ENCODE assay signal across 7 mouse cellular contexts in genomic region chr15:79691023-79691508, GRCm38 (mm10). TPM values are rescaled to one million over a fixed set of nuclear protein-coding genes. Genes with fewer than 3 reads are reported as not detected.
A peak's percentile ranks its signal among the peaks of the same experiment; 100 is the strongest.
DNase-seq lines count a peak whose midpoint lies in the region; ATAC-seq lines count a peak whose summit lies in the region.

No protein-coding gene starts in this region.

- H3K9me3 ChIP-seq in limb, embryonic 11.5 days (ENCODE audit: control insufficient read depth, low read length) = no peaks in the 10 kb centered on the region
- H3K9me3 ChIP-seq in midbrain, embryonic 15.5 days = no peaks in the 10 kb centered on the region

- H3K27me3 ChIP-seq in limb, embryonic 11.5 days (ENCODE audit: control insufficient read depth, insufficient read depth, low read length) = no peaks in the 10 kb centered on the region
- no peaks in the 10 kb centered on the region for H3K27me3 ChIP-seq in midbrain, embryonic 15.5 days (replicated peaks)

- peak; percentile 45 for DNase-seq in ovary, postnatal 14 days (ENCODE audit: low spot score)
- no peak for DNase-seq in ovary, adult 18-20 months (ENCODE audit: low spot score)
- peak; percentile 81 for DNase-seq in cerebellum, adult 9-11 months
- peak; percentile 53 for DNase-seq in gastrocnemius, postnatal 25 days
- DNase-seq in limb, embryonic 11.5 days (ENCODE audit: low spot score) = no peak

- ATAC-seq in limb, embryonic 11.5 days (ENCODE audit: insufficient number of reproducible peaks, low FRiP score, low TSS enrichment, low read depth) = peak; percentile 12
- ATAC-seq in midbrain, embryonic 15.5 days (replicated peaks) = peak; percentile 40
- ATAC-seq in megakaryocyte-erythroid progenitor cell, adult 5-6 weeks (replicated peaks; ENCODE audit: low FRiP score, low TSS enrichment, poor library complexity, severe bottlenecking) = no peak

- H3K9ac ChIP-seq in limb, embryonic 11.5 days (ENCODE audit: low read length) = peak overlapping the region; percentile 89
- H3K9ac ChIP-seq in midbrain, embryonic 15.5 days = peak overlapping the region; percentile 77

- peaks cover 15% of the 10 kb centered on the region for H3K4me1 ChIP-seq in limb, embryonic 11.5 days (ENCODE audit: control insufficient read depth, insufficient read depth, low read length)
- peaks cover 39% of the 10 kb centered on the region for H3K4me1 ChIP-seq in midbrain, embryonic 15.5 days

- H3K4me3 ChIP-seq in limb, embryonic 11.5 days (ENCODE audit: low read depth, low read length) = peak overlapping the region; percentile 79
- peak overlapping the region; percentile 86 for H3K4me3 ChIP-seq in midbrain, embryonic 15.5 days

- peak overlapping the region; percentile 51; the same call in 1 of the 2 replicates for H3K27ac ChIP-seq in limb, embryonic 11.5 days (replicated peaks; ENCODE audit: low read depth, low read length)
- H3K27ac ChIP-seq in midbrain, embryonic 15.5 days = peak overlapping the region; percentile 88

- peak overlapping the region; percentile 95 for H3K4me2 ChIP-seq in limb, embryonic 11.5 days (ENCODE audit: low read depth, severe bottlenecking)
- peak overlapping the region; percentile 93 for H3K4me2 ChIP-seq in midbrain, embryonic 15.5 days

- no peaks in the 10 kb centered on the region for H3K36me3 ChIP-seq in limb, embryonic 11.5 days (ENCODE audit: control insufficient read depth, insufficient read depth, low read length)
- H3K36me3 ChIP-seq in midbrain, embryonic 15.5 days (replicated peaks) = no peaks in the 10 kb centered on the region; the same call in 1 of the 2 replicates

- WGBS in limb, embryonic 11.5 days = under 1% methylated on average over 53 of the region's 53 CpGs
- WGBS in midbrain, embryonic 15.5 days = under 1% methylated on average over 52 of the region's 53 CpGs

RNA-seq across cellular contexts. Expression of gene Gtpbp1, which starts 0.4 kb away (rescaled TPM):
- 10 to 100 TPM; 20.4 to 21.7 TPM for total RNA-seq in gastrocnemius, postnatal 25 days (2021)
- polyA plus RNA-seq in limb, embryonic 11.5 days (2014; fragmentation: Nextera tagmentation; extraction: Ambion mirVana) = 38.7 and 39.1 TPM in 2 replicates
- polyA plus RNA-seq in midbrain, embryonic 15.5 days (2015; fragmentation: Nextera tagmentation; extraction: Ambion mirVana) = 53.7 and 57.4 TPM in 2 replicates
- 73.3 and 79.3 TPM in 2 replicates for total RNA-seq in megakaryocyte-erythroid progenitor cell, adult 5-6 weeks (2014; fragmentation: Nextera tagmentation)
- 99.5 and 126 TPM in 2 replicates for total RNA-seq in megakaryocyte-erythroid progenitor cell, adult 5-6 weeks (2017)

RNA-seq across cellular contexts. Expression of gene Josd1, which starts 3.3 kb away (rescaled TPM):
- 10 to 100 TPM; 12.1 to 16.0 TPM for total RNA-seq in gastrocnemius, postnatal 25 days (2021)
- polyA plus RNA-seq in limb, embryonic 11.5 days (2014; fragmentation: Nextera tagmentation; extraction: Ambion mirVana) = 17.3 and 19.5 TPM in 2 replicates
- polyA plus RNA-seq in midbrain, embryonic 15.5 days (2015; fragmentation: Nextera tagmentation; extraction: Ambion mirVana) = 22.8 and 24.0 TPM in 2 replicates
- total RNA-seq in megakaryocyte-erythroid progenitor cell, adult 5-6 weeks (2014; fragmentation: Nextera tagmentation) = 43.6 and 59.8 TPM in 2 replicates
- 43.8 and 49.8 TPM in 2 replicates for total RNA-seq in megakaryocyte-erythroid progenitor cell, adult 5-6 weeks (2017)

RNA-seq across cellular contexts. Expression of gene Tomm22, which starts 20.4 kb away (rescaled TPM):
- total RNA-seq in gastrocnemius, postnatal 25 days (2021) = 10 to 100 TPM; 67.1 to 72.6 TPM
- 271 and 277 TPM in 2 replicates for polyA plus RNA-seq in limb, embryonic 11.5 days (2014; fragmentation: Nextera tagmentation; extraction: Ambion mirVana)
- polyA plus RNA-seq in midbrain, embryonic 15.5 days (2015; fragmentation: Nextera tagmentation; extraction: Ambion mirVana) = 222 and 226 TPM in 2 replicates
- total RNA-seq in megakaryocyte-erythroid progenitor cell, adult 5-6 weeks (2014; fragmentation: Nextera tagmentation) = 195 and 205 TPM in 2 replicates
- total RNA-seq in megakaryocyte-erythroid progenitor cell, adult 5-6 weeks (2017) = 85.4 and 108 TPM in 2 replicates

RNA-seq across cellular contexts. Expression of gene Cby1, which starts 32.1 kb away (rescaled TPM):
- total RNA-seq in gastrocnemius, postnatal 25 days (2021) = 10 to 100 TPM; 14.3 to 15.8 TPM
- 60.2 and 64.1 TPM in 2 replicates for polyA plus RNA-seq in limb, embryonic 11.5 days (2014; fragmentation: Nextera tagmentation; extraction: Ambion mirVana)
- polyA plus RNA-seq in midbrain, embryonic 15.5 days (2015; fragmentation: Nextera tagmentation; extraction: Ambion mirVana) = 92.1 and 99.6 TPM in 2 replicates
- total RNA-seq in megakaryocyte-erythroid progenitor cell, adult 5-6 weeks (2014; fragmentation: Nextera tagmentation) = 18.3 and 32.9 TPM in 2 replicates
- total RNA-seq in megakaryocyte-erythroid progenitor cell, adult 5-6 weeks (2017) = 57.0 and 65.7 TPM in 2 replicates

RNA-seq across cellular contexts. Expression of gene Fam227a, which starts 32.3 kb away (rescaled TPM):
- total RNA-seq in gastrocnemius, postnatal 25 days (2021) = under 1 TPM; 0.41 to 0.48 TPM
- 2.0 and 3.1 TPM in 2 replicates for polyA plus RNA-seq in limb, embryonic 11.5 days (2014; fragmentation: Nextera tagmentation; extraction: Ambion mirVana)
- 5.1 and 6.6 TPM in 2 replicates for polyA plus RNA-seq in midbrain, embryonic 15.5 days (2015; fragmentation: Nextera tagmentation; extraction: Ambion mirVana)
- total RNA-seq in megakaryocyte-erythroid progenitor cell, adult 5-6 weeks (2014; fragmentation: Nextera tagmentation) = 1.1 and 11.4 TPM in 2 replicates
- total RNA-seq in megakaryocyte-erythroid progenitor cell, adult 5-6 weeks (2017) = 2.2 TPM in 1 of 2 replicates, not detected in the other

Comparison
In these comparisons a context has a peak if more than half of its experiments do, and no peak if none do; other contexts are left out.
1. DNase-seq: peak in ovary, postnatal 14 days (single experiment), cerebellum, adult 9-11 months (single experiment) and gastrocnemius, postnatal 25 days (single experiment); none in ovary, adult 18-20 months (single experiment) and limb, embryonic 11.5 days (single experiment).